Mouse (Mus musculus): ENCODE measurements at regions not wholly inside any gene's neighbourhood (a gene's known extent, or its start where the extent isn't known, plus 50 kb on each side); places are given as distances from the start of the nearest gene placed in this dataset.

- intact Hi-C loops (cut with DNase I): no loop called here
Measured at GRCm38 (mm10) chr4:56275836-56276235, 464.0 kb upstream of the Gm26657 start.

GRCm38 (mm10) chr4:56271390-56271789 lies 468.5 kb upstream of the Gm26657 start:
- intact Hi-C loops (cut with DNase I): no loop called here

- intact Hi-C loops (cut with DNase I): no loop called here
Measured at GRCm38 (mm10) chr4:56264626-56265025, 475.2 kb upstream of the Gm26657 start.

GRCm38 (mm10) chr4:56263822-56264221 lies 476.0 kb upstream of the Gm26657 start:
- intact Hi-C loops (cut with DNase I): no loop called here

GRCm38 (mm10) chr4:56262589-56262988 lies 477.3 kb upstream of the Gm26657 start:
- intact Hi-C loops (cut with DNase I): no loop called here

GRCm38 (mm10) chr4:56261992-56262391 lies 477.9 kb upstream of the Gm26657 start:
- intact Hi-C loops (cut with DNase I): no loop called here

GRCm38 (mm10) chr4:56252375-56252774 lies 487.5 kb upstream of the Gm26657 start:
- intact Hi-C loops (cut with DNase I): no loop called here

GRCm38 (mm10) chr4:56251766-56252165 lies 488.1 kb upstream of the Gm26657 start:
- intact Hi-C loops (cut with DNase I): no loop called here

GRCm38 (mm10) chr4:56250611-56251010 lies 489.3 kb upstream of the Gm26657 start:
- intact Hi-C loops (cut with DNase I): no loop called here

- intact Hi-C loops (cut with DNase I): no loop called here
Measured at GRCm38 (mm10) chr4:56243863-56244262, 496.0 kb upstream of the Gm26657 start.

GRCm38 (mm10) chr4:56238496-56239488 lies 501.1 kb upstream of the Gm26657 start:
- intact Hi-C loops (cut with DNase I): no loop called here

GRCm38 (mm10) chr4:56231414-56231813 lies 508.5 kb upstream of the Gm26657 start:
- intact Hi-C loops (cut with DNase I): no loop called here

GRCm38 (mm10) chr4:56230451-56230850 lies 509.4 kb upstream of the Gm26657 start:
- intact Hi-C loops (cut with DNase I): no loop called here

- intact Hi-C loops (cut with DNase I): no loop called here
Measured at GRCm38 (mm10) chr4:56226493-56226892, 513.4 kb upstream of the Gm26657 start.

GRCm38 (mm10) chr4:56224542-56224941 lies 515.3 kb upstream of the Gm26657 start:
- intact Hi-C loops (cut with DNase I): loop anchor here (5.0 kb wide), 2 partner anchors 692 to 712 kb away; partner anchors contain the start of gene Klf4

- intact Hi-C loops (cut with DNase I): loop anchor here (5.0 kb wide), 2 partner anchors 690 to 710 kb away; partner anchors contain the start of gene Klf4
Measured at GRCm38 (mm10) chr4:56222023-56222776, 517.7 kb upstream of the Gm26657 start.

GRCm38 (mm10) chr4:56220531-56220930 lies 519.3 kb upstream of the Gm26657 start:
- intact Hi-C loops (cut with DNase I): loop anchor here (5.0 kb wide), 2 partner anchors 688 to 708 kb away; partner anchors contain the start of gene Klf4

GRCm38 (mm10) chr4:56209499-56209898 lies 530.4 kb upstream of the Gm26657 start:
- intact Hi-C loops (cut with DNase I): no loop called here

- intact Hi-C loops (cut with DNase I): no loop called here
Measured at GRCm38 (mm10) chr4:56207726-56208125, 532.1 kb upstream of the Gm26657 start.

- intact Hi-C loops (cut with DNase I): no loop called here
Measured at GRCm38 (mm10) chr4:56205069-56205468, 534.8 kb upstream of the Gm26657 start.

GRCm38 (mm10) chr4:56193365-56193764 lies 546.5 kb upstream of the Gm26657 start:
- intact Hi-C loops (cut with DNase I): no loop called here

- intact Hi-C loops (cut with DNase I): no loop called here
Measured at GRCm38 (mm10) chr4:56192516-56192915, 547.4 kb upstream of the Gm26657 start.
